Mouse (Mus musculus): ENCODE data around the gene Ncapg2. TPM values are rescaled to one million over a fixed set of nuclear protein-coding genes. Genes with fewer than 3 reads are reported as not detected.

Gene Ncapg2
- polyA plus RNA-seq, 1 experiment from 2014 or later = 42.9 TPM

- no peak overlapping the region for H3K4me2 ChIP-seq (ENCODE audit: low read depth, low read length)
- no peak for ATAC-seq (ENCODE audit: low read depth)
- no peaks in the 10 kb centered on the region for H3K9me3 ChIP-seq (replicated peaks; ENCODE audit: control insufficient read depth, low read length)
- H3K4me1 ChIP-seq (ENCODE audit: control insufficient read depth, low read depth, low read length) = no peaks in the 10 kb centered on the region
- no peaks in the 10 kb centered on the region for H3K27me3 ChIP-seq (ENCODE audit: control insufficient read depth, insufficient read depth, low read depth, low read length)
- H3K9ac ChIP-seq (ENCODE audit: low read depth, low read length) = no peak overlapping the region
- no peaks in the 10 kb centered on the region for H3K36me3 ChIP-seq (ENCODE audit: control insufficient read depth, insufficient read depth)
- WGBS (ENCODE audit: insufficient replicate concordance) = 75% methylated on average over 1 of the region's 1 CpGs
- no peak overlapping the region for H3K4me3 ChIP-seq (ENCODE audit: low read depth, low read length)
- no peak overlapping the region for H3K27ac ChIP-seq (ENCODE audit: low read length)
Measured at GRCm38 (mm10) chr12:116468348-116468747, 63.1 kb downstream of the Ncapg2 start.

DNA sequence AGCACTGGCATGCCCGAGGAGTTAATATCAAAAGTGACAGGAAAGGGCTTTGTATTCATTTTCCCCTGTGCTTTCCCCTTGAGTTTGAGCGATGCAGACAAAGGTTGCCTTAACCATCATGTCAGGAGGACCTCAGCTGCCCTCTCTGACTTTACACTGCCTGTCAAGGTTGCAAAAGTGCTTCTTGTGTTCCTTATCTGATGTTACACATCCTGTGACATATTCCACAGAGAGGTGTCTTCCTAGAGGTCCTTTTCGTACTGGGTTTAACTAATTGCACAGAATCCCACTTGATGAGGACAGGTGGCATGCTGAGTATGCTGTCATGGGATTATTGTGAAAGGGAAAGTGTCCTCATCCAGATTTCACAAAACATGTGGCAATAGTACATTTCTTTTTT is 63.9 kb downstream of the Ncapg2 start:
- no peak overlapping the region for H3K4me3 ChIP-seq (ENCODE audit: low read depth, low read length)
- no peak for ATAC-seq (ENCODE audit: low read depth)

DNA sequence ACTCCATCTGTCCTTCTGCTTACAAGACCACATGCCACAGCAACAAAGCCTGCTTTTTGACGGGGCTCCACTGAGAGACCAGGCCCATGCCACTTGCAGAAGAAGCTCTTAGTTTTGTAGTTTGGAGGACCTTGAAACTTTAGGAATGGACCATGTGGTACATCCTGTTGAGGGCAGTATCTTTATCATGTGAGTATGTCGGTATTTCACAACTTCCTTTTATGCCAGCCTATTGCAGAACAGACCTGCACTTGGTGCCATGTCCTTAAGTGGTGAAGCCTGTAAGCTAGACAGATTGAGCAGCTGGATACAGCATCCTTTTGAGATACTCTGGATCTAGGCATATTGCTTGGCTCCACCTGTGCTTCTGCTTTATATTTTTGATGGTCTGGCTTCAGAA is 68.1 kb downstream of the Ncapg2 start:
- Histone ChIP-seq H3K27ac (ENCODE audit: low read length) (no peak overlapping the region), H3K9ac (ENCODE audit: low read depth, low read length) (no peak overlapping the region), H3K9me3 (replicated peaks; ENCODE audit: control insufficient read depth, low read length) (no peaks in the 10 kb centered on the region), H3K4me2 (ENCODE audit: low read depth, low read length) (no peak overlapping the region), H3K4me3 (ENCODE audit: low read depth, low read length) (no peak overlapping the region), H3K27me3 (ENCODE audit: control insufficient read depth, insufficient read depth, low read depth, low read length) (no peaks in the 10 kb centered on the region), H3K36me3 (ENCODE audit: control insufficient read depth, insufficient read depth) (no peaks in the 10 kb centered on the region), H3K4me1 (ENCODE audit: control insufficient read depth, low read depth, low read length) (no peaks in the 10 kb centered on the region)
- WGBS (ENCODE audit: insufficient replicate concordance) = 63% methylated on average over 2 of the region's 2 CpGs
- no peak for ATAC-seq (ENCODE audit: low read depth)

More for the DNA sequence above, 63.9 kb downstream of the Ncapg2 start:
- Histone ChIP-seq H3K27ac (ENCODE audit: low read length) (no peak overlapping the region), H3K36me3 (ENCODE audit: control insufficient read depth, insufficient read depth) (no peaks in the 10 kb centered on the region), H3K9me3 (replicated peaks; ENCODE audit: control insufficient read depth, low read length) (no peaks in the 10 kb centered on the region), H3K9ac (ENCODE audit: low read depth, low read length) (no peak overlapping the region), H3K4me1 (ENCODE audit: control insufficient read depth, low read depth, low read length) (no peaks in the 10 kb centered on the region), H3K4me2 (ENCODE audit: low read depth, low read length) (no peak overlapping the region), H3K27me3 (ENCODE audit: control insufficient read depth, insufficient read depth, low read depth, low read length) (no peaks in the 10 kb centered on the region)
- 73% methylated on average over 3 of the region's 3 CpGs for WGBS (ENCODE audit: insufficient replicate concordance)

DNA sequence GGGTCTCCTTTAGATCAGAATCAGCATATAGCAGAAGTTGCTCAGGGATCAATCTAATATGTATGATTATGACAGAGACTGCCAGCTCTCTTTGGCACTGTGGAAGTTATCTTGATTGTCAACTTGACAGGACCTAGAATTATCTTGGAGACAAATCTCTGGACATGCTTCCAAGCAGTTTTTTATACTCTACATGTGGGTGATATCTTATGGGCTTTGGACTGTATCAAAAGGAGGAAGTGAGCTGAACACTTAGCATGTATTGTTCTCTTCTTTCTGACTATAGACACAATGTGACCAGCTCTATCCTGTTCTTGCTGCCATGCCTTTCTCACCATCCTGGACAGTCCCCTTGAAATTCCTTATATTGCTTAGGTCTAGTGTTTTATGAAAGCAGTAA is 68.6 kb downstream of the Ncapg2 start:
- Histone ChIP-seq H3K9ac (ENCODE audit: low read depth, low read length) (no peak overlapping the region), H3K4me2 (ENCODE audit: low read depth, low read length) (no peak overlapping the region), H3K36me3 (ENCODE audit: control insufficient read depth, insufficient read depth) (no peaks in the 10 kb centered on the region), H3K27me3 (ENCODE audit: control insufficient read depth, insufficient read depth, low read depth, low read length) (no peaks in the 10 kb centered on the region), H3K4me1 (ENCODE audit: control insufficient read depth, low read depth, low read length) (no peaks in the 10 kb centered on the region), H3K27ac (ENCODE audit: low read length) (no peak overlapping the region), H3K4me3 (ENCODE audit: low read depth, low read length) (no peak overlapping the region), H3K9me3 (replicated peaks; ENCODE audit: control insufficient read depth, low read length) (no peaks in the 10 kb centered on the region)
- no peak for ATAC-seq (ENCODE audit: low read depth)

GRCm38 (mm10) chr12:116474676-116475075 is 69.5 kb downstream of the Ncapg2 start:
- no peak for ATAC-seq (ENCODE audit: low read depth)
- H3K9ac ChIP-seq (ENCODE audit: low read depth, low read length) = no peak overlapping the region
- H3K36me3 ChIP-seq (ENCODE audit: control insufficient read depth, insufficient read depth) = no peaks in the 10 kb centered on the region
- H3K4me3 ChIP-seq (ENCODE audit: low read depth, low read length) = no peak overlapping the region
- no peaks in the 10 kb centered on the region for H3K4me1 ChIP-seq (ENCODE audit: control insufficient read depth, low read depth, low read length)
- WGBS (ENCODE audit: insufficient replicate concordance) = 41% methylated on average over 3 of the region's 3 CpGs
- H3K27me3 ChIP-seq (ENCODE audit: control insufficient read depth, insufficient read depth, low read depth, low read length) = no peaks in the 10 kb centered on the region
- no peak overlapping the region for H3K4me2 ChIP-seq (ENCODE audit: low read depth, low read length)
- H3K9me3 ChIP-seq (replicated peaks; ENCODE audit: control insufficient read depth, low read length) = no peaks in the 10 kb centered on the region
- H3K27ac ChIP-seq (ENCODE audit: low read length) = no peak overlapping the region

DNA sequence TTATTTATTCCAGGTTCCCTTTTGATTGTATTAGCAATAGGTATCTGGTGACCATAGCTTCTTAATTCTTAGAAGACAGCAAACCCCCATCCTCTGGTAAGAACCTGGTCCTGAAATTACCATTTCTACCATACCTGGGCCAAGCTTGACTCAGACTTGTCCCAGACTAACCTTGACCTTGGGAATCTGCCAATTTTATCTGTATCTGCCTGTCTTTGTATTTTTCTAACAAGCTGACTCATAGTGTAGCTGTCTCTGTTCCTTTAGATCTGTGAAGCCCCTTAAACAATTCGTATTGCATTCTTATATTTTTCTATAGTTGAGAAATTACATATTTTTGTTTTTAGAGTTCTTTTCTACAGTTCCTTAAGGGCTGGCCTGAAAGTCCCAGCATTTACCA is 73.6 kb downstream of the Ncapg2 start:
- ATAC-seq (ENCODE audit: low read depth) = no peak
- Histone ChIP-seq H3K36me3 (ENCODE audit: control insufficient read depth, insufficient read depth) (no peaks in the 10 kb centered on the region), H3K9ac (ENCODE audit: low read depth, low read length) (no peak overlapping the region), H3K4me1 (ENCODE audit: control insufficient read depth, low read depth, low read length) (no peaks in the 10 kb centered on the region), H3K27ac (ENCODE audit: low read length) (no peak overlapping the region), H3K27me3 (ENCODE audit: control insufficient read depth, insufficient read depth, low read depth, low read length) (no peaks in the 10 kb centered on the region; the same call in 1 of the 2 replicates), H3K4me3 (ENCODE audit: low read depth, low read length) (no peak overlapping the region), H3K4me2 (ENCODE audit: low read depth, low read length) (no peak overlapping the region), H3K9me3 (replicated peaks; ENCODE audit: control insufficient read depth, low read length) (no peaks in the 10 kb centered on the region)
- 36% methylated on average over 1 of the region's 1 CpGs for WGBS (ENCODE audit: insufficient replicate concordance)

- ATAC-seq (ENCODE audit: low read depth) = no peak
- WGBS (ENCODE audit: insufficient replicate concordance) = 44% methylated on average over 1 of the region's 1 CpGs
- H3K9ac ChIP-seq (ENCODE audit: low read depth, low read length) = no peak overlapping the region
Measured at GRCm38 (mm10) chr12:116481921-116482320, 76.7 kb downstream of the Ncapg2 start.

GRCm38 (mm10) chr12:116483581-116483980 is 78.4 kb downstream of the Ncapg2 start:
- peak; percentile 47 for ATAC-seq (ENCODE audit: low read depth)
- H3K4me1 ChIP-seq (ENCODE audit: control insufficient read depth, low read depth, low read length) = peaks cover 10% of the 10 kb centered on the region
- H3K4me2 ChIP-seq (ENCODE audit: low read depth, low read length) = no peak overlapping the region
- H3K27me3 ChIP-seq (ENCODE audit: control insufficient read depth, insufficient read depth, low read depth, low read length) = peaks cover 27% of the 10 kb centered on the region
- WGBS (ENCODE audit: insufficient replicate concordance) = 23% methylated on average over 2 of the region's 2 CpGs
- no peaks in the 10 kb centered on the region for H3K9me3 ChIP-seq (replicated peaks; ENCODE audit: control insufficient read depth, low read length)
- H3K9ac ChIP-seq (ENCODE audit: low read depth, low read length) = no peak overlapping the region
- H3K4me3 ChIP-seq (ENCODE audit: low read depth, low read length) = no peak overlapping the region
- no peaks in the 10 kb centered on the region for H3K36me3 ChIP-seq (ENCODE audit: control insufficient read depth, insufficient read depth)
- H3K27ac ChIP-seq (ENCODE audit: low read length) = no peak overlapping the region

More at GRCm38 (mm10) chr12:116481921-116482320, 76.7 kb downstream of the Ncapg2 start:
- H3K27ac ChIP-seq (ENCODE audit: low read length) = no peak overlapping the region
- H3K4me3 ChIP-seq (ENCODE audit: low read depth, low read length) = no peak overlapping the region
- H3K9me3 ChIP-seq (replicated peaks; ENCODE audit: control insufficient read depth, low read length) = no peaks in the 10 kb centered on the region
- peaks cover 10% of the 10 kb centered on the region for H3K4me1 ChIP-seq (ENCODE audit: control insufficient read depth, low read depth, low read length)
- no peak overlapping the region for H3K4me2 ChIP-seq (ENCODE audit: low read depth, low read length)
- no peaks in the 10 kb centered on the region for H3K36me3 ChIP-seq (ENCODE audit: control insufficient read depth, insufficient read depth)
- H3K27me3 ChIP-seq (ENCODE audit: control insufficient read depth, insufficient read depth, low read depth, low read length) = peaks cover 20% of the 10 kb centered on the region

- Histone ChIP-seq H3K9me3 (replicated peaks; ENCODE audit: control insufficient read depth, low read length) (no peaks in the 10 kb centered on the region), H3K36me3 (ENCODE audit: control insufficient read depth, insufficient read depth) (no peaks in the 10 kb centered on the region), H3K9ac (ENCODE audit: low read depth, low read length) (no peak overlapping the region), H3K4me1 (ENCODE audit: control insufficient read depth, low read depth, low read length) (peaks cover 10% of the 10 kb centered on the region), H3K27ac (ENCODE audit: low read length) (no peak overlapping the region), H3K4me2 (ENCODE audit: low read depth, low read length) (no peak overlapping the region), H3K4me3 (ENCODE audit: low read depth, low read length) (no peak overlapping the region), H3K27me3 (ENCODE audit: control insufficient read depth, insufficient read depth, low read depth, low read length) (peaks cover 31% of the 10 kb centered on the region)
- ATAC-seq (ENCODE audit: low read depth) = no peak
- WGBS (ENCODE audit: insufficient replicate concordance) = 60% methylated on average over 8 of the region's 8 CpGs
Measured at GRCm38 (mm10) chr12:116484991-116485390, 79.8 kb downstream of the Ncapg2 start.
